Mouse (Mus musculus) brain, adult 2 months (tissue): ENCODE results near the gene Nlgn1.

Experiments
- DNase-seq: peaks from one replicate; pipeline ENCODE4 v3.0.0; 2011; ENCODE audit warnings: low read depth, low spot score

The Nlgn1 gene

GRCm38 (mm10) chr3:26201410-26201809 is 130.8 kb downstream of the Nlgn1 start:
- no peak for DNase-seq

GRCm38 (mm10) chr3:26194970-26195369 is 137.3 kb downstream of the Nlgn1 start:
- peak; percentile 49 for DNase-seq

- no peak for DNase-seq
Observed at GRCm38 (mm10) chr3:26181013-26181412, 151.2 kb downstream of the Nlgn1 start.

- DNase-seq, result no peak
Observed at GRCm38 (mm10) chr3:26175371-26175770, 156.9 kb downstream of the Nlgn1 start.

GRCm38 (mm10) chr3:26174257-26174656 is 158.0 kb downstream of the Nlgn1 start:
- DNase-seq, result no peak

- DNase-seq, result no peak
Observed at GRCm38 (mm10) chr3:26173613-26174012, 158.6 kb downstream of the Nlgn1 start.

GRCm38 (mm10) chr3:26166711-26167110 is 165.5 kb downstream of the Nlgn1 start:
- DNase-seq, result no peak

GRCm38 (mm10) chr3:26153782-26154181 is 178.5 kb downstream of the Nlgn1 start:
- peak; percentile 84 for DNase-seq

- peak; percentile 69 for DNase-seq
Observed at GRCm38 (mm10) chr3:26153036-26153741, 179.1 kb downstream of the Nlgn1 start.

GRCm38 (mm10) chr3:26152510-26153035 is 179.7 kb downstream of the Nlgn1 start:
- DNase-seq, result peak; percentile 74

GRCm38 (mm10) chr3:26151351-26152020 is 180.8 kb downstream of the Nlgn1 start:
- DNase-seq, result peak; percentile 58

- no peak for DNase-seq
Observed at GRCm38 (mm10) chr3:26146174-26146573, 186.1 kb downstream of the Nlgn1 start.

- DNase-seq, result no peak
Observed at GRCm38 (mm10) chr3:26145441-26145840, 186.8 kb downstream of the Nlgn1 start.

- peak; percentile 95 for DNase-seq
Observed at GRCm38 (mm10) chr3:26141590-26141989, 190.7 kb downstream of the Nlgn1 start.

GRCm38 (mm10) chr3:26134839-26135651 is 197.2 kb downstream of the Nlgn1 start:
- peak; percentile 41 for DNase-seq

- peak; percentile 49 for DNase-seq
Observed at GRCm38 (mm10) chr3:26130919-26131318, 201.3 kb downstream of the Nlgn1 start.

GRCm38 (mm10) chr3:26129455-26129854 is 202.8 kb downstream of the Nlgn1 start:
- no peak for DNase-seq

GRCm38 (mm10) chr3:26117071-26117470 is 215.2 kb downstream of the Nlgn1 start:
- DNase-seq, result peak; percentile 17

- no peak for DNase-seq
Observed at GRCm38 (mm10) chr3:26106361-26106760, 225.9 kb downstream of the Nlgn1 start.

GRCm38 (mm10) chr3:26105528-26105927 is 226.7 kb downstream of the Nlgn1 start:
- DNase-seq, result no peak

- DNase-seq, result peak; percentile 70
Observed at GRCm38 (mm10) chr3:26102271-26102670, 230.0 kb downstream of the Nlgn1 start.

GRCm38 (mm10) chr3:26095551-26095950 is 236.7 kb downstream of the Nlgn1 start:
- DNase-seq, result peak; percentile 58
